In genomic region chr8:13338255-13338860, GRCm38 (mm10) we compare ENCODE assay signal across 8 mouse cellular contexts. TPM values are rescaled to one million over a fixed set of nuclear protein-coding genes. Genes with fewer than 3 reads are reported as not detected.
DNase-seq lines count a peak whose midpoint lies in the region; ATAC-seq lines count a peak whose summit lies in the region.

Gene Tfdp1, plus strand, starts transcription at chr8:13338751.

- H3K4me3 ChIP-seq in megakaryocyte, embryonic 14.5 days (replicated peaks): peak within 1 kb of the TSS; percentile 92

- H3K27me3 ChIP-seq in megakaryocyte, embryonic 14.5 days (replicated peaks): no peaks in the 10 kb centered on the region

- peaks cover 61% of the 10 kb centered on the region for H3K4me1 ChIP-seq in megakaryocyte, embryonic 14.5 days

- DNase-seq in ZHBTc4 (ENCODE audit: low read depth, low spot score): peak; percentile 95
- DNase-seq in gastrocnemius, adult 8-10 months (ENCODE audit: low spot score in 2 of 2): peak; percentile 54 to 72
- DNase-seq in hindlimb bud, embryonic 11.5 days (ENCODE audit: extremely low spot score, low read depth, low spot score): peak; percentile 42
- peak; percentile 50 to 87 for DNase-seq in left cerebral cortex, adult 8-10 months (ENCODE audit: low spot score in 2 of 2)
- peak; percentile 92 to 93 for DNase-seq in right cerebral cortex, postnatal 10 days (ENCODE audit: low spot score in 2 of 2)
- DNase-seq in urinary bladder, postnatal 25 days (ENCODE audit: low spot score): peak; percentile 83

- ATAC-seq in common myeloid progenitor, adult 5-6 weeks (replicated peaks; ENCODE audit: low read depth, poor library complexity, severe bottlenecking): peak; percentile 66

- H3K9me3 ChIP-seq in megakaryocyte, embryonic 14.5 days: peaks cover 4% of the 10 kb centered on the region; the same call in 1 of the 2 replicates

- peaks cover 33% of the 10 kb centered on the region for H3K36me3 ChIP-seq in megakaryocyte, embryonic 14.5 days (replicated peaks; ENCODE audit: low read length)

RNA-seq across cellular contexts. Expression of gene Tfdp1, which starts in this region (rescaled TPM):
- total RNA-seq in common myeloid progenitor, adult 5-6 weeks (2017): 153 and 186 TPM in 2 replicates
- total RNA-seq in gastrocnemius, adult 8-10 months (2022): 10 to 100 TPM; 49.4 to 70.8 (median 63.2) TPM
- 10 to 100 TPM; 49.4 to 72.9 (median 53.6) TPM for total RNA-seq in left cerebral cortex, adult 8-10 months (2022)
- polyA plus RNA-seq in megakaryocyte, embryonic 14.5 days (2012; ENCODE audit: insufficient read depth, low replicate concordance): 2.3 and 11.5 TPM in 2 replicates

Comparison
In these comparisons a context has a peak if more than half of its experiments do, and no peak if none do; other contexts are left out.
1. Peak in every context shown above with its lines: DNase-seq, ATAC-seq and H3K4me3 ChIP-seq.
2. DNase-seq: peak in every context shown above with its lines; median percentile 95 in ZHBTc4; 92 in right cerebral cortex, postnatal 10 days; 83 in urinary bladder, postnatal 25 days; 68 in left cerebral cortex, adult 8-10 months; 63 in gastrocnemius, adult 8-10 months; 42 in hindlimb bud, embryonic 11.5 days.